Mouse (Mus musculus): ENCODE measurements at regions not wholly inside any gene's neighbourhood (a gene's known extent, or its start where the extent isn't known, plus 50 kb on each side); places are given as distances from the start of the nearest gene placed in this dataset.

DNA sequence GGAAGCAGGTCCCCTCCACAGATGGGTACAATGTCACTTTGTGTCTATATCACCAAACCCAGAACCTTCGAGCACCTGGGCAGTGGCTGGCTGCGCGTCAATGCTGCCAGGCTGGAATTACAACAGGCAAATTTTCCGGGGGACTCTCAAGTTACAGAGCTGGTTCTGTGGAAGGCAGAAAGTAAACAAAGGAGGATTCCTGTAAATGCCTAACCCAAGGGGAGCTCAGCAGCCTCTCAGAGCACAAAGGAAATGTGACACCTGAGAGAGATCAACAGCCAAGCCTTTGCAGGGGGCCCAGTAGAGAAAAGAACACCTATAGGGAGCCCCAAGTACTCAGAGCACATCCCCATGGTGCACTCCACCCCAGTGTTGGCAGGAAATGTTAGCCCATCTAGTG is 70.7 kb downstream of the Setd4 start:
- DNase-seq (ENCODE audit: low spot score): no peak

DNA sequence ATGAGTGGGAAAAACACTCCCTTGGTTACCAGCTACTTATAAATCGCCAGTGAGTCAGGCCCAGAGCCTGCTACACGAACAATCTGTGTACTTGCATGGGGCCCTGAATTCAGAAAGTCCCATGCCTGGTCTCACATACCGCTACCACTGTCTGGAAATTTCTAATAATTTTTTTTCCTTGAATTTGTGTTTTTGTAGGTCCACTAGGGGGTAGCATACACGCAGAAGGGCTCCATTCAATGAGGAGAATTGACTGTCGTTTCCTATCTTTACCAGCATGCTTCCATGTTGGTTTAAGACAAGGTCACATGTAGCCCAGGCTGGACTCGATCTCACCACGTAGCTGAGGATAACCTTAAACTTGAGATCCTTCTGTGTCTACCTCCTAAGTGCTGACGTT is 71.9 kb downstream of the Setd4 start:
- DNase-seq (ENCODE audit: low spot score): no peak

DNA sequence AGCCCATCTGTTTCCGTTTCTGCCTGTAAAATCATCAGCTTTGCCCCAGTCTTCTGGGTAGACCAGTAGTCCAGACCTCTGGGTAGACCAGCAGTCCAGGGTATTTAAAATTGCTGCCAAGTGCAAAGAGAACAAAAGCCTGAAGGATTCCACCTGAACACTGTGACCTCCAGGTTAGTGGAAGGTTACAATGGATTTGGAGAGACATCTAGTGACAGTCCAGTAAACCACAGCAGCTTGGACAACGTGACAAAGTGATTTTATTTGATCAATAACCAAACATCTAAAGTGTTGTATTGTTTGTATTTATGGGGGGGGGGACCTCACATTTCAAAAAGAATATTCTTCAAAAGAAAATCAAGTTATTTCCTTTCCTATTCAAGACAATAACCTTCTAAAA is 81.4 kb downstream of the Setd4 start:
- no peak for DNase-seq (ENCODE audit: low spot score)

- no peak for DNase-seq (ENCODE audit: low spot score)
Measured at GRCm38 (mm10) chr16:93520481-93520880, 83.4 kb downstream of the Setd4 start.

DNA sequence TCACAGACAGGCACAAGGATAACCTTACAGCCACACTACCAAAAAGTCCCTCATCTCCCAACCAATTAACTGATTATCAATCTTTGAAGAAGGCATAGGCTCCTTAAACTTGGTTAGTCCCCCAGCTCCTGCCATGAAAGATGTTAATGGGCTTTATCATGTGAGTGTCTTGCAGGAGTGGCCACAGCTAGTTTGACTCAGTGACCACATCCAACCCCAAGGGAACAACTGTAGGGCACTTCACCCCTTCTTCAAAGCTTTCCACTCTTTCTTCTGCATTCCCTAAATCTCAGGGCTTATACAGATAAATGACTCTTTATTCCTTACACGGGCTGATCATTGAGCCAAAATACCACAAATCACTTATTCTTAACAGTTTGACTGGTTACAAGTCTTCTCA is 85.2 kb downstream of the Setd4 start:
- DNase-seq (ENCODE audit: low spot score): no peak

DNA sequence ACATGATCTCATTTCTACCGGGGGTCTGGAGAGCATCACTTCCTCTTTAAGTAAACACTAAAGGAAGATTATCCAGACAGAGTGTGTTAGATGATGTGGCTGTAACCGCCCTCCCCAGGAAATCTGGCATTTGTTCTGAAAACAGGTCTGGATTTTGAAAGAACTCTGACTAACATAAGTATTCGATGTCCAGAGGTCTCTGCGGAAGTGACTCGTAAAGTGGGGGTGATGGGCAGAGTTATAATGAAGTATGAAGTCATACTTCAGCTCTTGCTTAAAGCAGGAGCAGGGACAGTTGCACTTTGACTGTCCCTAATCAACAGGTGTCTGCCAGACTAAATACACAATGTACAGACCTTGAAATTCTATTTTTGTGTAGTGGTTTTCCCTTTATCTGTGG is 87.1 kb downstream of the Setd4 start:
- no peak for DNase-seq (ENCODE audit: low spot score)

- DNase-seq (ENCODE audit: low spot score): no peak
Measured at GRCm38 (mm10) chr16:93515456-93515941, 88.4 kb downstream of the Setd4 start.

GRCm38 (mm10) chr16:93513616-93514041 is 90.2 kb downstream of the Setd4 start:
- no peak for DNase-seq (ENCODE audit: low spot score)

- DNase-seq (ENCODE audit: low spot score): no peak
Measured at GRCm38 (mm10) chr16:93511988-93512387, 91.9 kb downstream of the Setd4 start.

- DNase-seq (ENCODE audit: low spot score): no peak
Measured at GRCm38 (mm10) chr16:93511517-93511916, 92.3 kb downstream of the Setd4 start.

DNA sequence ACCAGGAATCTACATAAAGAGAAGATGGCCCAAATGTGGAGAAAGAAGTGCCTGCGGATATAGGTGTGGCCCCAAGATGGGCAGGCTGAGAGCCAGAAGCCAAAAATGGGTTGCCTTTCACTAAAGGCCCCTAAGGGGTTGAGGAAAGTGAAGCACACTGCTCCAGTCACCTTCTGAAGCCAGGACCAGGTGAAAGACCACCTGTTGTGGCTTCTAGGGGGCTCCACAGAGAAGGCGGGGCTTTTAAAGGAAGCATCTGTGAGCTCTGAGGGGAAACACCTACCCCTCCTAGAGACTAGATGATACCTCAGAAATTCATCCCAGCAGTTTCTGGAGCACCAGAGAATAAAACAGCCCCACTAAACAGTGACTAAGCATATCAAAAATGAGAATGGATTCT is 105.1 kb downstream of the Setd4 start:
- no peak for DNase-seq (ENCODE audit: low spot score)

DNA sequence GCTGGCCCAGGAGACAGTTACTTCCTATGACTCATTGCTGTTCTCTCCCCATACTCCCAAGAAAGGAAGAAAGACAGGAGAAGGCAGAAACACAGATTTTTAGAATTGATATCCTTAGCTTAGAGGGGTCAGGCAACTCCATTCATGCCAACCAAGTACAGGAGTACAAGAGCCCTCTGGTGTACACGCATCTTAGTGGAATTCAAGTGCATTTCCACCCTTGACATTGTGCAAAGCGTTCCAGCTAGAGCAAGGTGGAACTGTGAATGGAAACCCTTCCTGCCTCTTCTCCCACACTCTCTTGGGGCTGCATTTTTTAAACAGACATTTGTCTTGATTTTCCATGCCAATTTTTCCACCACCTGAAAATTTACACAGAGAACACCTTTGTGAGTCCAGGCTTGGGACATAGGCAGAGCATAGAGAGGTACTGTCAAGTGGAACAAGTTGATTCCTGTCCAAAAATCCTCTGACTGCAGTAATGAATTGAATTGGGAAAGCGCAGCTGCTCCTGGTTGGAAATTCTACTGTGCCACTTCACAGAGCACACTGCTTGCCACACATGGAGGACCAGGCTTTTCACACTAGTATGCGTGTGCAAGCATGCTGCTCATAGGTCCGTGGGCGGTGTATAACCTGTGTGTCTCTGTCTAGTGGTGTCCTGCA is 110.4 kb downstream of the Setd4 start:
- DNase-seq (ENCODE audit: low spot score): no peak

DNA sequence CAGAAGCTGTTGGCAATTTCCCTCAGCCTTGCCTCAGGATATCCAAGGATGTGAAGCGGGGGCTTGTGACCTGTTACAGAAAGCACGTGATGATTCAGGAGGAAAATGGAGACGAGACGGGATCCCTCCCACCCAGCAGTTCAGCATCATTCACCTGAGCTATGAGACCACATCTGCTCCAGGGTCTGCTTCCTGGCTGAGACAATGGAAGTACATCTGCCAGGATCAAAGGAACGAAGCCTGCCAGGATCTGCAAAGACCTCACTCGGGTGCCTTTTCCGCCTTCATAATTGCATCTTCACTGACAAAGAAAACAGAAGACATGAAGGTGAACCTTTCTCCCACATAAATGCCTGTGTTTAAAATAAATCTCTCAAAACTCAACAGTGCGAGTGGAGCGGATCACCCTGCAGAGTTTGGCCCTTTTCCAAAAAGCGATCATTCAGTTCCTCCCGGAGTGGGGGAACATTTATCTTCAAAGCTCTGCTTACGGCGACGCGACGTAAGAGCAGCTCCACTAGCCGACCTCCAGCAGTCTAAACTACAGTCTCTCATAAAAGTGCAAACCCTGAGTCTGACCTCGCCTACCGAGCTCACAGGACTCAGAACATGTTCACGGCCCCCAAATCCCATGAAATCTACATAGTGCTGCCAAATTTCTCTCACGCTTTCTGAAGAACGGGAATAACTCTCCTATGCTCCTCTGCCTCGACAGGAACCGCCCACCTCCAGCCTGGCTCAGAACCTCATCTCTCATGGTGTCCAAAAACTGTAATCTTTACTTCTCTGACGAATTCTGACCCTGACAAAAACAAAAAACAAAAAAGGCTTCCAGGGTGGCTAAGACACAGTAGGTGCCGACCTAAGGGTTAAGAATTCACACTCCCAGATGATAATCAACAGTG is 117.0 kb downstream of the Setd4 start:
- no peak for DNase-seq (ENCODE audit: low spot score)

- no peak for DNase-seq (ENCODE audit: low spot score)
Measured at GRCm38 (mm10) chr16:93469957-93470356, 133.9 kb downstream of the Setd4 start.

GRCm38 (mm10) chr16:93465741-93466140 is 138.1 kb downstream of the Setd4 start:
- DNase-seq (ENCODE audit: low spot score): no peak

- DNase-seq (ENCODE audit: low spot score): no peak
Measured at GRCm38 (mm10) chr16:93464898-93465297, 139.0 kb downstream of the Setd4 start.

DNA sequence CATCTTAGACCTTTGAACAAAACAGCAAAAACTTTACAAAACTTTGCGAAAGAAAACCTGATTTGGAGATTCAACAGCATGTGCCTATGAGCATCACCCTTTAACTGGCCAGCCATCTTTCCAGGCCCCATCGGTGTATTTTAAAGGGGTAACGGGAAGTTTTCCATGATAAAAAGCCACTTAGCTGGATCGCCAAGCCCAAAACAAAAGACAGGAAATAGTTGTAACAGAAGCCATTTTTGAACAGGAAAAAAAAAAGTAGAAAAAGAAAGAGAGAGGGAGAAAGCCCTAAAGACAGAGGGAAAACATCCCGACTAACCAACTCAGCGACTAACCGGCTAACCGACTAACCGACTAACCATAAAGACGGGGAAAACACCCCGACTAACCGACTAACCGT is 140.5 kb downstream of the Setd4 start:
- DNase-seq (ENCODE audit: low spot score): no peak

GRCm38 (mm10) chr16:93462286-93462610 is 141.6 kb downstream of the Setd4 start:
- no peak for DNase-seq (ENCODE audit: low spot score)

GRCm38 (mm10) chr16:93461406-93462285 is 142.2 kb downstream of the Setd4 start:
- no peak for DNase-seq (ENCODE audit: low spot score)

GRCm38 (mm10) chr16:93459497-93460240 is 144.2 kb downstream of the Setd4 start:
- no peak for DNase-seq (ENCODE audit: low spot score)

DNA sequence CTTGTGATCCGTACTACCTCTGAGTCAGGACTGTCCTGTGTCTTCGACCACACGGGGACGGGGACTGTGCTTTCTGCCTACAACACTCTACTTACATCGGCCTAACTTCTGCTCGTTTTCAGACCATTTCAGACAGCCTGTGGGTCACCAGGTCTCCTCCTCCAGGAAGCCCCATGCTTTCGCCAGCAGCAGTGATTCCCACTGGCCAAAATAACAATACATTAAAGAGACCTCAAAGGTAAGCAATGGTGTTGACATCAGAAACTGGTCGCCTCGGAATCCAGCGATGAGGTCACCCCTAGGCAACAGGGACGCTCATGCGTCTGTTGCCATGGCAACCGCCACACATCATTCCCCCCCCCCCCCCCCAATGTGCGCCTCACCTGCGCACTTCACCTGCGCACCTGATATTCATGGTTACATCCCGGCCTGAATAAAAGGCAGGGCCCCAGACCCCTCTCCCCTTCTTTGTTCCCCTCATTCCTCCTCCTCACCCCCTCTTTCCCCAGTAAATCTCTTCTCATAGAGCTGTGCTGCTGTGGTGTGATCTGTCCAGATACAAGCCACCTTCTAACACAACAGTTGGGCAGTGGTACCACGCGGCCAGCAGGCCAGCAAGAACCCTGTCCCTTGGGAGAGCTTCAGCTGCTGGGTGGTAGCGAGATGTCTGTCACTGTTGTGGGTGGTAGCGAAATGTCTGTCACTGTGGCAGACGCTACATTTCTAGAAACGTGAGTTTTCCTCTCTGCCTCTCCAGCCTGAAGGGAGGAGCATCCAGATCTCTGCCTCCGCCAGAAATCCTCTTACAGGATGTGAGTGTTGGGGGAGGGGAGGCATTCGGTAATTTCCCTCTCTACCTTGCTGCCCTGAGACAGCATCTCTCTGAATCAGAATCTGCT is 145.0 kb downstream of the Setd4 start:
- no peak for DNase-seq (ENCODE audit: low spot score)

Data from ovary, postnatal 36 days (tissue).